Mouse (Mus musculus) forebrain, embryonic 10.5 days (tissue): ENCODE results near the gene Psph. TPM values are rescaled to one million over a fixed set of nuclear protein-coding genes. Genes with fewer than 3 reads are reported as not detected.

Source experiments
- DNase-seq: peaks from one replicate; pipeline ENCODE4 v3.0.0-alpha.2; 2017; ENCODE audit warnings: low spot score; ENCODE audit errors: extremely low spot score
- H3K27ac ChIP-seq: fragments of 300-500 bp; sonication (generic); 2 replicates; pipeline ENCODE4 v1.5.1; 2016; ENCODE audit warnings: mild to moderate bottlenecking
- H3K27me3 ChIP-seq: fragments of 300-500 bp; sonication (generic); 2 replicates; pipeline ENCODE4 v1.6.1; 2016; ENCODE audit warnings: mild to moderate bottlenecking; ENCODE audit not compliant: poor library complexity, severe bottlenecking
- H3K36me3 ChIP-seq: fragments of 300-500 bp; sonication (generic); replicated peaks from 2 replicates; pipeline ENCODE4 v1.6.1; 2016; ENCODE audit warnings: mild to moderate bottlenecking, moderate library complexity
- H3K4me1 ChIP-seq: fragments of 300-500 bp; sonication (generic); 2 replicates; pipeline ENCODE4 v1.6.1; 2016
- H3K4me3 ChIP-seq: fragments of 300-500 bp; sonication (generic); 2 replicates; pipeline ENCODE4 v1.5.1; 2016; ENCODE audit warnings: mild to moderate bottlenecking, moderate library complexity
- H3K9me3 ChIP-seq: fragments of 300-500 bp; sonication (generic); 2 replicates; pipeline ENCODE4 v1.6.1; 2016; ENCODE audit warnings: mild to moderate bottlenecking, moderate library complexity
- WGBS: fragments of 180-500 bp; shearing (Covaris S2); methylation state at CpG from one replicate; pipeline ENCODE4 v1.1.7; 2016; 5-methylcytosine and 5-hydroxymethylcytosine counted together
- polyA plus RNA-seq: library from polyadenylated mRNA; unstranded; fragments of >200 nt; fragmentation: Nextera tagmentation; extraction: Ambion mirVana; gene quantifications from 2 replicates; pipeline ENCODE4 v1.2.1, GENCODE M21; 2016

Psph gene
- polyA plus RNA-seq, 1 experiment from 2014 or later = 44.9 TPM

DNA sequence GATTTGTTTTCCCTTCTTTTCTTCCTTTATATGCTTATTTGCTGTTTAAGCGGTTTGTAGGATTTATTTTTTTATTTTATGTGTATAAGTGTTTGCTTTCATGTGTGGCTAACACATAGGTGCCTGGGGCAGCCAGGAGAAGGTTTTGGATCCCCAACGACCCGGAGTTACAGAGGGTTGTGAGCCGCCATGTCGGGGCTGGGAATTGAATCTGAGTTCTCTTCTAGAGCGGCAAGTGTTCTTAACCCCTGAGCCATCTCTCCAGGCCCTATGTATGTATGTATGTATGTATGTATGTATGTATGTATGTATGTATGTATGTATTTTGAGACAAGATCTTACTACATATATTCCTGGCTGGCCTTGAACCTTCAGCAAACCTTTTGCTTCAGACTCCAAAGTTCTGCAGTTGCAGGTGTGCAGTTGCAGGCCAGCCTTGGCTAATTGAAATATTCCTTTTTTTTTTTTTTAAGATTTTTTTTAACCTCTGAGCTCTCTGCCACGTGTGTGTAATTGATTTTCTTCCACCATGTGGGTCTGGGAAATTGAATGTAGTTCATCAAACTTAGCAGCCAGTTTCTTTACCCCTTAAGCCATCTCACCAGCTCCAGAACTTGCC, 61.4 kb downstream of the Psph start:
- Histone ChIP-seq H3K4me1 (peaks cover 45% of the 10 kb centered on the region), H3K27ac (peak overlapping the region; percentile 99), H3K27me3 (no peaks in the 10 kb centered on the region), H3K9me3 (no peaks in the 10 kb centered on the region), H3K4me3 (peak overlapping the region; percentile 93), H3K36me3 (no peaks in the 10 kb centered on the region)
- DNase-seq = no peak
- 23% methylated on average over 7 of the region's 7 CpGs for WGBS

DNA sequence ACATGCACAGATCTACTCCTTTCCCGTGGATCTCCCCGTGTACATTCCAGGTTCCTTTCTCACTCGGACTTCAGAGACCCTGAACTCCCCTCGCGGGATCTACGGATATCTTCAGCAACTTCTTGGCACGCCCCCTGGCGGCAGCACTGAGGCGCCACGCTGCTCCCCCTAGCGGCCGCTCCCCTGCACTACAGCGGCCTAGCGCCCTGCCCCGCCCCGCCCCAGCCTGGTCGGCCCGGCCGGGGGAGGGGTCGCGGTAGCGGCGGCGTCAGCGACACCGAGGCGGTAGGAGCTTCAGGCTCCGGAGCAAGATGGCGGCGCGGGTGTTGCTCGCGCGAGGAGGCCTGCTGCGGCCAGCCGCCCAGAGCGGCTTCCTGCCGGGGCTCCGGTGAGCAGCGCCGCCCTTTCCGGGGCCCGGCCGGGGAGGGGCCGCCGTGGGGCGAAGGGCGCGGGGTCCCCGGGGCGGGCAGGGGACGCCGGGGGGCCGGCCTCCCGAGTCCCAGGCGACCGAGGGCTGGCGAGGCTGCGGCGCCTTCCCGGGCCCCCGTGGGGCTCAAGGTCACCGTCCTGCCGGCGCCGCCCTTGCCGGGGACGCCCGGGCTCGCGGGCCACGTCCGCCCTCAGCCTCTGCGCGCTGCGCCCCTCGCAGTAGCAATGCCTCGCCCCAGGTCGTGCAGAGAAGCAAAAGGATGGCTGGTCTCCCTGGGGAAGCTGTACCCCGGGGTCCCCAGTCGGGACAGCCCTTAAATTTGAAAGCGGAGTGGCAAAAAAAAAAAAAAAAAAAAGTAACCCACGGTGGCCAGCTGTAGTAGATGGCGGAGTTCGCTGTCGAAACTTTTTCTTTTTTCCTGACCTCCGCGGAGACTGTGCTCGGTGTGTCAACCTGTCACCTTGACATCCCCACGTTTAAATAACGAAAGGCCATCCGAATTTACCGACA, 62.1 kb downstream of the Psph start, which contains the start of gene Nipsnap2:
Gene Nipsnap2, plus strand, starts transcription at position 230 of the 940 bp plus-strand sequence.
- under 1% methylated on average over 91 of the region's 93 CpGs for WGBS
- H3K4me3 ChIP-seq = peak within 1 kb of the TSS; percentile 93
- peak within 1 kb of the TSS; percentile 99 for H3K27ac ChIP-seq

DNA sequence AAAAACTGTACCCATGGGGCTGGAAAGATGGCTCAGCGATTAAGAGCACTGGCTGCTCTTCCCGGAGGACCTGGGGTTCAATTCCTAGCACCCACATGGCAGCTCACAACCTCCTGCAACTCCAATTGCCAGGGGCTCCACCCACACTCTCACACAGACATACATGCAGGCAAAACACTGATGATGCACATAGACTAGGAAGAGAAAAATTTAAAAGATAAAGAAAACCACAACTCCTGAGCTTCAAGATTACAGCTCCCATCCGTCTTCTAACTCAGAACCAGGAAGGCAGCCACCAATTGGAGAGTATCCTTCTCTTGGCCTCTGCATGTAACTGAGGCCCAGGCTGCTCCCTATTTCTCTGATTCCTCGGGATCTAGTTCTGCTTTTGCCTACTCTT, 63.0 kb downstream of the Psph start:
- Histone ChIP-seq H3K4me1 (peaks cover 29% of the 10 kb centered on the region), H3K4me3 (peak overlapping the region; percentile 93), H3K27ac (peak overlapping the region; percentile 99; the same call in 1 of the 2 replicates), H3K36me3 (peaks cover 14% of the 10 kb centered on the region), H3K27me3 (no peaks in the 10 kb centered on the region), H3K9me3 (no peaks in the 10 kb centered on the region)
- WGBS = 60% methylated on average over 4 of the region's 4 CpGs
- no peak for DNase-seq

More for the DNA sequence above, 62.1 kb downstream of the Psph start, which contains the start of gene Nipsnap2:
- peaks cover 5% of the 10 kb centered on the region for H3K36me3 ChIP-seq
- peak; percentile 95 for DNase-seq
- H3K27me3 ChIP-seq = no peaks in the 10 kb centered on the region
- H3K9me3 ChIP-seq = no peaks in the 10 kb centered on the region
- peaks cover 37% of the 10 kb centered on the region for H3K4me1 ChIP-seq

DNA sequence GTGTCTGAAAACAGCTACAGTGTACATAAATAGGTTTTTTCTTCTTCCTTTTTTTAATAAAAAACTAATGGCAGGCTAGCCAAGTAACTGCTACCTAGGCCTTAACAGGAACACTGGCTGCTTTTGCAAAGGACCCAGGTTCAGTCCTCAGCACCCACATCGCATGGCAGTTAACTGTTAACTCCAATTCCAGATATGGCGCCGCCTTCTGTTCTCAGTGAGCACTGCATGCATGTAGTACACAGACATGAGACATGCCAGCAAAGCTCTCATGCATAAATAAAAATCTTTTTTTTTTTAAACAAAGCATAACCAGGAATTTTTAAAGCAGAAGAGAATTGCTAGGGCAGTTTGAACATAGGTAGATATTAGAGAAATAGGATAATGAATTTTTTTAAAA, 67.1 kb downstream of the Psph start:
- DNase-seq = no peak
- H3K4me3 ChIP-seq = no peak overlapping the region
- H3K36me3 ChIP-seq = peaks cover 40% of the 10 kb centered on the region
- peaks cover 18% of the 10 kb centered on the region for H3K4me1 ChIP-seq
- H3K9me3 ChIP-seq = no peaks in the 10 kb centered on the region
- WGBS = 82% methylated on average over 3 of the region's 3 CpGs
- no peaks in the 10 kb centered on the region for H3K27me3 ChIP-seq
- H3K27ac ChIP-seq = no peak overlapping the region

DNA sequence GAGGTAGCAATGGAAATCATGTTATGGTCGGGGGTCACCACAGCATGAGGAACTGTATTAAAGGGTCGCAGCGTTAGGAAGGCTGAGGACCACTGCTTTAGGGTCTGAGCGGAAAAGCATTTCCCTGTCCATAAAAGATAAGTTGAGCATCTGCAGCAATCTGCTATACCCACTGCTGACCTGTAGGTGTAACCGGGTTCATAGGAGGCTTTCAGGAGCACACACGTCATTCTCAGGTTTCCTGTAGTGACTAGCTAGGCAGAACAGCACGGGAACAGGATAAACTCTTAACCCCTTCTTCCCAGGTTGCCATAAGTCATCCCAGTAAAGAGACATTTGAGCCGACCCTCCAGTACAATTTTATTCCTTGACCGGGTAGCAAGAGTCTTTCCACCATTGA, 70.2 kb downstream of the Psph start:
- Histone ChIP-seq H3K4me1 (peaks cover 9% of the 10 kb centered on the region), H3K4me3 (no peak overlapping the region), H3K9me3 (no peaks in the 10 kb centered on the region), H3K27ac (no peak overlapping the region), H3K36me3 (peaks cover 40% of the 10 kb centered on the region), H3K27me3 (no peaks in the 10 kb centered on the region)
- DNase-seq = no peak
- 88% methylated on average over 9 of the region's 9 CpGs for WGBS

Other genes with a start within 250 kb of the Psph start
- gene Mmp17, start 203.3 kb downstream of the Psph start, polyA plus RNA-seq = 2.9 and 3.4 TPM in 2 replicates
- gene Zfp11, start 117.3 kb downstream of the Psph start, polyA plus RNA-seq = 5.9 and 6.6 TPM in 2 replicates
- gene Sept14, start 78.9 kb downstream of the Psph start, polyA plus RNA-seq = not detected in 2 replicates
- 173 and 181 TPM in 2 replicates for gene Mrps17, start 72.0 kb downstream of the Psph start, polyA plus RNA-seq
- 75.9 and 79.4 TPM in 2 replicates for gene Nipsnap2, start 62.4 kb downstream of the Psph start, polyA plus RNA-seq
- 42.2 and 46.3 TPM in 2 replicates for gene Sumf2, start 59.5 kb upstream of the Psph start, polyA plus RNA-seq
- 1,073 and 1,078 TPM in 2 replicates for gene Chchd2, start 100.0 kb upstream of the Psph start, polyA plus RNA-seq
- 5.6 and 5.8 TPM in 2 replicates for gene Zbed5, start 108.3 kb upstream of the Psph start, polyA plus RNA-seq
- gene Phkg1, start 111.1 kb upstream of the Psph start, polyA plus RNA-seq = 0.15 and 0.26 TPM in 2 replicates
- gene Nupr1l, start 121.1 kb upstream of the Psph start, polyA plus RNA-seq = 3.3 and 4.9 TPM in 2 replicates
- gene Vkorc1l1, start 154.5 kb upstream of the Psph start, polyA plus RNA-seq = 33.0 and 33.4 TPM in 2 replicates
- gene Gusb, start 215.6 kb upstream of the Psph start, polyA plus RNA-seq = 32.2 and 35.6 TPM in 2 replicates
- 33.2 and 36.6 TPM in 2 replicates for gene Asl, start 241.8 kb upstream of the Psph start, polyA plus RNA-seq
- gene Crcp, start 241.8 kb upstream of the Psph start, polyA plus RNA-seq = 61.3 and 64.0 TPM in 2 replicates